Mouse (Mus musculus): Measurements from ENCODE around the gene Lrrc8c.

- peak; percentile 18; the same call in 1 of the 2 replicates for TF ChIP-seq EP300 (IDR thresholded peaks at IDR 0.05)
- no peak for TF ChIP-seq CTCF (IDR thresholded peaks at IDR 0.05)
These were observed 8.5 kb downstream of the Lrrc8c start for GRCm38 (mm10) chr5:105527477-105528331.
